Mouse (Mus musculus) heart, postnatal 0 days (tissue): ENCODE measurements around the gene Nt5c2. TPM values are rescaled to one million over a fixed set of nuclear protein-coding genes. Genes with fewer than 3 reads are reported as not detected.

Experiments used
- ATAC-seq: fragments of 200-750 bp; cut with Nextera tagmentation; 2 replicates; pipeline ENCODE4 v1.8.0; 2017; ENCODE audit warnings: low read depth, moderate number of reproducible peaks, moderate library complexity; ENCODE audit not compliant: insufficient read depth
- DNase-seq: peaks from one replicate; pipeline ENCODE4 v3.0.0-alpha.2; 2016; ENCODE audit warnings: low spot score
- H3K27ac ChIP-seq: fragments of 300-500 bp; sonication (generic); 2 replicates; pipeline ENCODE4 v1.5.1; 2014; ENCODE audit warnings: low read depth, mild to moderate bottlenecking
- H3K27me3 ChIP-seq: fragments of 300-500 bp; sonication (generic); 2 replicates; pipeline ENCODE4 v1.6.1; 2014; ENCODE audit warnings: low read length, mixed read lengths; ENCODE audit not compliant: control insufficient read depth, insufficient read depth
- H3K36me3 ChIP-seq: fragments of 300-500 bp; sonication (generic); replicated peaks from 2 replicates; pipeline ENCODE4 v1.6.1; 2014; ENCODE audit warnings: low read length, mixed read lengths; ENCODE audit not compliant: control insufficient read depth, insufficient read depth
- H3K4me1 ChIP-seq: fragments of 300-500 bp; sonication (generic); 2 replicates; pipeline ENCODE4 v1.6.1; 2014; ENCODE audit warnings: antibody characterized with exemption; ENCODE audit not compliant: control insufficient read depth, insufficient read depth
- H3K4me2 ChIP-seq: fragments of 300-500 bp; sonication (generic); 2 replicates; pipeline ENCODE4 v1.6.1; 2014; ENCODE audit warnings: low read depth, mild to moderate bottlenecking, low read length, moderate library complexity
- H3K4me3 ChIP-seq: fragments of 300-500 bp; sonication (generic); 2 replicates; pipeline ENCODE4 v1.5.1; 2014; ENCODE audit warnings: low read depth, low read length
- H3K9ac ChIP-seq: fragments of 300-500 bp; sonication (generic); replicated peaks from 2 replicates; pipeline ENCODE4 v1.6.1; 2014; ENCODE audit warnings: low read depth, low read length, mixed read lengths
- H3K9me3 ChIP-seq: fragments of 300-500 bp; sonication (generic); replicated peaks from 2 replicates; pipeline ENCODE4 v1.6.1; 2016; ENCODE audit warnings: low read length; ENCODE audit not compliant: control insufficient read depth
- CTCF ChIP-seq: IDR thresholded peaks from 2 replicates; pipeline ENCODE4 v1.5.1; 2016; ENCODE audit warnings: antibody characterized with exemption, control low read depth, low read depth
- EP300 ChIP-seq: IDR thresholded peaks from 2 replicates; pipeline ENCODE4 v1.6.1; 2016; ENCODE audit warnings: antibody characterized with exemption, low read depth
- WGBS: fragments of 180-500 bp; shearing (Covaris S2); extraction: QIAGEN DNeasy Blood & Tissue Kit; methylation state at CpG from one replicate; pipeline ENCODE4 v1.1.7; 2014; 5-methylcytosine and 5-hydroxymethylcytosine counted together
- polyA plus RNA-seq: library from polyadenylated mRNA; unstranded; fragments of >200 nt; fragmentation: Nextera tagmentation; extraction: Ambion mirVana; gene quantifications from 2 replicates; pipeline ENCODE4 v1.2.1, GENCODE M21; 2015
- total RNA-seq: library from RNA; depleted of rRNA; stranded (reverse); fragments of >200 nt; gene quantifications from 2 replicates; pipeline ENCODE4 v1.2.3, GENCODE M21; 2014; ENCODE audit warnings: low replicate concordance

Nt5c2 gene
- total and polyA plus RNA-seq, 2 experiments from 2014 or later: 33.9 to 111 TPM

GRCm38 (mm10) chr19:46863236-46863927 is 151.6 kb downstream of the Nt5c2 start:
- no peak for ATAC-seq
- no peaks in the 10 kb centered on the region for H3K9me3 ChIP-seq
- H3K9ac ChIP-seq: no peak overlapping the region
- WGBS: 74% methylated on average over 17 of the region's 17 CpGs
- no peak for TF ChIP-seq CTCF
- TF ChIP-seq EP300: no peak
- H3K27me3 ChIP-seq: no peaks in the 10 kb centered on the region
- H3K4me1 ChIP-seq: no peaks in the 10 kb centered on the region
- H3K4me3 ChIP-seq: no peak overlapping the region
- H3K27ac ChIP-seq: no peak overlapping the region
- H3K36me3 ChIP-seq: no peaks in the 10 kb centered on the region
- no peak for DNase-seq
- H3K4me2 ChIP-seq: no peak overlapping the region

GRCm38 (mm10) chr19:46862556-46862955 is 152.4 kb downstream of the Nt5c2 start:
- Histone ChIP-seq H3K4me3 (no peak overlapping the region), H3K4me1 (no peaks in the 10 kb centered on the region), H3K27me3 (no peaks in the 10 kb centered on the region), H3K36me3 (no peaks in the 10 kb centered on the region), H3K4me2 (no peak overlapping the region), H3K27ac (no peak overlapping the region), H3K9me3 (no peaks in the 10 kb centered on the region), H3K9ac (no peak overlapping the region)
- ATAC-seq (no peak), DNase-seq (no peak)
- 46% methylated on average over 3 of the region's 3 CpGs for WGBS
- no peak for TF ChIP-seq EP300
- TF ChIP-seq CTCF: no peak

GRCm38 (mm10) chr19:46858200-46858599 is 156.8 kb downstream of the Nt5c2 start:
- H3K27ac ChIP-seq: no peak overlapping the region
- no peaks in the 10 kb centered on the region for H3K9me3 ChIP-seq
- H3K36me3 ChIP-seq: no peaks in the 10 kb centered on the region
- no peak overlapping the region for H3K4me2 ChIP-seq
- TF ChIP-seq CTCF (no peak), EP300 (no peak)
- ATAC-seq (no peak), DNase-seq (no peak)
- no peak overlapping the region for H3K4me3 ChIP-seq
- no peaks in the 10 kb centered on the region; the same call in 1 of the 2 replicates for H3K4me1 ChIP-seq
- 79% methylated on average over 7 of the region's 7 CpGs for WGBS
- no peak overlapping the region for H3K9ac ChIP-seq
- H3K27me3 ChIP-seq: no peaks in the 10 kb centered on the region

- Histone ChIP-seq H3K4me2 (no peak overlapping the region), H3K27ac (no peak overlapping the region), H3K4me1 (no peaks in the 10 kb centered on the region; the same call in 1 of the 2 replicates), H3K9me3 (no peaks in the 10 kb centered on the region), H3K9ac (no peak overlapping the region), H3K27me3 (no peaks in the 10 kb centered on the region), H3K36me3 (no peaks in the 10 kb centered on the region), H3K4me3 (no peak overlapping the region)
- ATAC-seq (peak; percentile 91), DNase-seq (peak; percentile 80)
- TF ChIP-seq CTCF (peak; percentile 56), EP300 (no peak)
- 55% methylated on average over 9 of the region's 9 CpGs for WGBS
Observed at GRCm38 (mm10) chr19:46857277-46857989, 157.5 kb downstream of the Nt5c2 start.

GRCm38 (mm10) chr19:46856780-46857179 is 158.2 kb downstream of the Nt5c2 start:
- H3K36me3 ChIP-seq: no peaks in the 10 kb centered on the region
- H3K4me3 ChIP-seq: no peak overlapping the region
- H3K27me3 ChIP-seq: no peaks in the 10 kb centered on the region
- H3K27ac ChIP-seq: no peak overlapping the region
- no peak overlapping the region; the same call in 1 of the 2 replicates for H3K9ac ChIP-seq
- no peaks in the 10 kb centered on the region; the same call in 1 of the 2 replicates for H3K4me1 ChIP-seq
- TF ChIP-seq CTCF (no peak), EP300 (no peak)
- no peak for DNase-seq
- 54% methylated on average over 10 of the region's 10 CpGs for WGBS
- ATAC-seq: no peak
- H3K9me3 ChIP-seq: no peaks in the 10 kb centered on the region
- no peak overlapping the region for H3K4me2 ChIP-seq
